Mouse (Mus musculus): ENCODE measurements around the gene Trim65. TPM values are rescaled to one million over a fixed set of nuclear protein-coding genes. Genes with fewer than 3 reads are reported as not detected.
"Not testable (repeated sequence)": the region's sequence is repeated elsewhere in the genome, so short reads cannot be mapped to it uniquely, and the experiment has no call there.

Gene Trim65
- total RNA-seq, 1 experiment from 2014 or later, result 8.6 TPM

GRCm38 (mm10) chr11:116138468-116139138, 7.7 kb upstream of the Trim65 start, which contains the start of gene Mrpl38:
TSS of gene Mrpl38 (minus strand) at chr11:116138868.
- peak; percentile 92 for DNase-seq

GRCm38 (mm10) chr11:116138096-116138467, 7.2 kb upstream of the Trim65 start:
- no peak for DNase-seq

- DNase-seq, result no peak
Observed at GRCm38 (mm10) chr11:116134171-116134570, 3.2 kb upstream of the Trim65 start.

- DNase-seq, result no peak
Observed at GRCm38 (mm10) chr11:116133497-116133896, 2.6 kb upstream of the Trim65 start.

- DNase-seq, result peak; percentile 47
Observed at GRCm38 (mm10) chr11:116132366-116133333, 1.7 kb upstream of the Trim65 start.

- DNase-seq, result no peak
Observed at GRCm38 (mm10) chr11:116131349-116132170, 632 bp upstream of the Trim65 start.

GRCm38 (mm10) chr11:116129993-116130487, 888 bp downstream of the Trim65 start:
- DNase-seq, result no peak

- no peak for DNase-seq
Observed at GRCm38 (mm10) chr11:116129091-116129790, 1.7 kb downstream of the Trim65 start.

- no peak for DNase-seq
Observed at GRCm38 (mm10) chr11:116127986-116128385, 2.9 kb downstream of the Trim65 start.

- DNase-seq, result peak; percentile 95
Observed at GRCm38 (mm10) chr11:116127156-116127980, 3.6 kb downstream of the Trim65 start, which contains the start of gene Trim47. TSS of gene Trim47 (minus strand) at chr11:116127210.

GRCm38 (mm10) chr11:116126261-116126660, 4.7 kb downstream of the Trim65 start:
- DNase-seq, result no peak

GRCm38 (mm10) chr11:116121731-116122245, 9.1 kb downstream of the Trim65 start:
- DNase-seq, result not testable (repeated sequence)

GRCm38 (mm10) chr11:116117819-116118218, 13.1 kb downstream of the Trim65 start:
- DNase-seq, result no peak

GRCm38 (mm10) chr11:116117241-116117640, 13.7 kb downstream of the Trim65 start:
- DNase-seq, result no peak

- no peak for DNase-seq
Observed at GRCm38 (mm10) chr11:116111611-116112203, 19.2 kb downstream of the Trim65 start.

- no peak for DNase-seq
Observed at GRCm38 (mm10) chr11:116111067-116111466, 19.9 kb downstream of the Trim65 start.

GRCm38 (mm10) chr11:116110540-116110939, 20.4 kb downstream of the Trim65 start:
- no peak for DNase-seq

GRCm38 (mm10) chr11:116110131-116110530, 20.8 kb downstream of the Trim65 start:
- DNase-seq, result peak; percentile 85

GRCm38 (mm10) chr11:116109441-116110081, 21.4 kb downstream of the Trim65 start:
- no peak for DNase-seq
